Mouse (Mus musculus): ENCODE data around the gene Masp1.

DNA sequence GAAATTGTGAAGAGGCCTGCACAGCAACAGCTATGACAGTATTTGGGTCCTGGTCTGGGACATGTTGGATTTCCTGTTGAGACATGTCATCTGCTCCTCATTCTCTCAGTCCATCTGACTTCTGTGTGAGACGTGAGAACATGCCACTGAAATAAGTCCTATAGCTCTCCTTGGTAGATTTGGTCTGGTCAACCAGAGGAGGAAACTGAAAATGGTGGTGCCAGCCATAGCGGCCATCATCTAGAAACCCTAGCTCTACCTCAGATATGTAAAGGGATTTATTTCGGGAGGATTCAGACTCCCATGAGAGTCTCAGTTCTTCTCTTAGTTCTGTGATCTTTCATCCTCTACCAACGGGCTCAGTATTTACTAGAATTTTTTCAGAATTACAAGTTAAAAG, 45.0 kb downstream of the Masp1 start:
- TF ChIP-seq CTCF (IDR thresholded peaks at IDR 0.05; ENCODE audit: low read depth) (no peak), EP300 (IDR thresholded peaks at IDR 0.05; ENCODE audit: low read depth) (no peak)

Measured in heart, postnatal 0 days (tissue).